Mouse (Mus musculus): ENCODE results near the gene Rfesd.

DNA sequence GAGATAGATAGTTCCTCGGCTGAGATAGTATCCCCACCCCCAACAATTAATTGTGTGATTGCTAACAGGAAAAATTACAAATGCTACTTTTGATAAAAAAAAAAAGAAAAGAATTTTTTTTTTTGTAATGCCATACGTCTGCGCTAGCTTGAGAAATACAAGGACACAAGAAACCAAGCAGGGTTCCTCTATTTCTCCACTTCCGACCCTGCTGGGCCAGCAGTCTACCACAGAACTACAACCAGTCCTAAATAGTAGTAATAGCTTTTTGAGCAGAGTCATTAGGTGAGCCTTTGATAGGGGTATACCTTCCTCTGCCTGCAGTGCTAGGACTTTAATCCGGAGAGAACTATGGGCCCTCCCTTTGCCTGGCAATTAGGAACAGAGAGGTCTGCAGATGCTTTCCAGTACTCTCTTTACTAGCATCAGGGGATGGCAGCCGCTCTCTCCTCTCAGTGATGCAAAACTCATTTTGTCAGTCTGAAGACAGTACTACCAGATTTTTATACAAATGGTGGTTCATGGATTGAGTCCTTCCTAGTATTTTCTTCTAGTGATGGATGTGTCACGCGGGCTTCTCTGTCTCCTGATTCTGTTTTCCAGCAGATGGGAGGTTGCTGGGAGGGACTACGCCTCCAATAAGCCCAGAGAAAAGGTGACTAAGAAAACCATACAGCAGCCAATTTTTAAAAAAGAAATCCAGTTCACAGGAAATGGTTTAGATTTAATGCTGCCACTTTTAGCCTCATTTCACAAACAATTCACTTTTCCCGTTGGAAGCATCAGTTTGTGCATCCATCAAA, 38.9 kb upstream of the Rfesd start:
- TF ChIP-seq GATA1 (IDR thresholded peaks at IDR 0.05; ENCODE audit: borderline replicate concordance, low read length) = no peak
- TF ChIP-seq FLI1 (IDR thresholded peaks at IDR 0.05; ENCODE audit: low read length) = no peak
